Mouse (Mus musculus) bone marrow macrophage, adult 2 months (primary cell): ENCODE measurements at regions not wholly inside any gene's neighbourhood (a gene's known extent, or its start where the extent isn't known, plus 50 kb on each side); places are given as distances from the start of the nearest gene placed in this dataset.

ENCODE experiments used
- CTCF ChIP-seq: IDR thresholded peaks from 2 replicates; pipeline ENCODE4 v1.5.1; 2012; ENCODE audit warnings: low read depth, mild to moderate bottlenecking, low read length, moderate library complexity
- POLR2A ChIP-seq: IDR thresholded peaks from 2 replicates; pipeline ENCODE4 v1.6.1; 2012; ENCODE audit warnings: mild to moderate bottlenecking, low read depth, low read length, borderline replicate concordance

- TF ChIP-seq CTCF: no peak
- TF ChIP-seq POLR2A: no peak
Measured at GRCm38 (mm10) chr13:85436254-85436653, 147.3 kb upstream of the Rasa1 start.
